Mouse (Mus musculus): ENCODE results near the gene Acaa1a. TPM values are rescaled to one million over a fixed set of nuclear protein-coding genes. Genes with fewer than 3 reads are reported as not detected.

Acaa1a gene
- polyA plus RNA-seq, 1 experiment from 2014 or later = 72.5 TPM

GRCm38 (mm10) chr9:119320946-119321345 is 18.5 kb upstream of the Acaa1a start:
- peaks cover 10% of the 10 kb centered on the region; the same call in 1 of the 2 replicates for H3K4me1 ChIP-seq (ENCODE audit: control insufficient read depth, insufficient read depth, low read length)
- H3K9me3 ChIP-seq (replicated peaks; ENCODE audit: control insufficient read depth, low read length) = no peaks in the 10 kb centered on the region
- peak overlapping the region; percentile 92 for H3K4me2 ChIP-seq
- 9% methylated on average over 7 of the region's 7 CpGs for WGBS (ENCODE audit: insufficient replicate concordance)
- peak overlapping the region; percentile 94 for H3K4me3 ChIP-seq (ENCODE audit: low read depth, low read length)
- no peaks in the 10 kb centered on the region for H3K27me3 ChIP-seq (ENCODE audit: control insufficient read depth, insufficient read depth, low read length)
- H3K27ac ChIP-seq (ENCODE audit: low read depth, low read length) = no peak overlapping the region
- ATAC-seq (replicated peaks; ENCODE audit: insufficient number of reproducible peaks, low FRiP score, low TSS enrichment) = no peak
- peak overlapping the region; percentile 87 for H3K9ac ChIP-seq (ENCODE audit: low read depth, low read length)
- H3K36me3 ChIP-seq (ENCODE audit: control insufficient read depth, insufficient read depth, low read length) = no peaks in the 10 kb centered on the region

GRCm38 (mm10) chr9:119321392-119322229 is 17.9 kb upstream of the Acaa1a start:
- H3K4me2 ChIP-seq = peak overlapping the region; percentile 92

GRCm38 (mm10) chr9:119322289-119323259 is 16.9 kb upstream of the Acaa1a start, which contains the start of gene Oxsr1:
Oxsr1 (minus strand) TSS chr9:119322427.
- ATAC-seq (replicated peaks; ENCODE audit: insufficient number of reproducible peaks, low FRiP score, low TSS enrichment) = peak; percentile 97

More at GRCm38 (mm10) chr9:119321392-119322229, 17.9 kb upstream of the Acaa1a start:
- Histone ChIP-seq H3K4me1 (ENCODE audit: control insufficient read depth, insufficient read depth, low read length) (peaks cover 10% of the 10 kb centered on the region; the same call in 1 of the 2 replicates), H3K27me3 (ENCODE audit: control insufficient read depth, insufficient read depth, low read length) (no peaks in the 10 kb centered on the region), H3K9ac (ENCODE audit: low read depth, low read length) (peak overlapping the region; percentile 87), H3K27ac (ENCODE audit: low read depth, low read length) (peak overlapping the region; percentile 94), H3K4me3 (ENCODE audit: low read depth, low read length) (peak overlapping the region; percentile 94), H3K36me3 (ENCODE audit: control insufficient read depth, insufficient read depth, low read length) (no peaks in the 10 kb centered on the region), H3K9me3 (replicated peaks; ENCODE audit: control insufficient read depth, low read length) (no peaks in the 10 kb centered on the region)
- ATAC-seq (replicated peaks; ENCODE audit: insufficient number of reproducible peaks, low FRiP score, low TSS enrichment) = peak; percentile 25
- WGBS (ENCODE audit: insufficient replicate concordance) = under 1% methylated on average over 59 of the region's 59 CpGs

GRCm38 (mm10) chr9:119323260-119323645 is 16.2 kb upstream of the Acaa1a start:
- H3K27ac ChIP-seq (ENCODE audit: low read depth, low read length) = peak overlapping the region; percentile 94
- peak overlapping the region; percentile 92 for H3K4me2 ChIP-seq
- peak overlapping the region; percentile 94 for H3K4me3 ChIP-seq (ENCODE audit: low read depth, low read length)
- H3K27me3 ChIP-seq (ENCODE audit: control insufficient read depth, insufficient read depth, low read length) = no peaks in the 10 kb centered on the region
- WGBS (ENCODE audit: insufficient replicate concordance) = 6% methylated on average over 9 of the region's 9 CpGs
- H3K9ac ChIP-seq (ENCODE audit: low read depth, low read length) = peak overlapping the region; percentile 87
- no peaks in the 10 kb centered on the region for H3K36me3 ChIP-seq (ENCODE audit: control insufficient read depth, insufficient read depth, low read length)
- H3K4me1 ChIP-seq (ENCODE audit: control insufficient read depth, insufficient read depth, low read length) = peaks cover 10% of the 10 kb centered on the region; the same call in 1 of the 2 replicates
- no peak for ATAC-seq (replicated peaks; ENCODE audit: insufficient number of reproducible peaks, low FRiP score, low TSS enrichment)
- H3K9me3 ChIP-seq (replicated peaks; ENCODE audit: control insufficient read depth, low read length) = no peaks in the 10 kb centered on the region

More at GRCm38 (mm10) chr9:119322289-119323259, 16.9 kb upstream of the Acaa1a start, which contains the start of gene Oxsr1:
- Histone ChIP-seq H3K27ac (ENCODE audit: low read depth, low read length) (peak within 1 kb of the TSS; percentile 94), H3K4me2 (peak within 1 kb of the TSS; percentile 92), H3K9me3 (replicated peaks; ENCODE audit: control insufficient read depth, low read length) (no peaks in the 10 kb centered on the region), H3K9ac (ENCODE audit: low read depth, low read length) (peak within 1 kb of the TSS; percentile 87), H3K4me1 (ENCODE audit: control insufficient read depth, insufficient read depth, low read length) (peaks cover 10% of the 10 kb centered on the region; the same call in 1 of the 2 replicates), H3K4me3 (ENCODE audit: low read depth, low read length) (peak within 1 kb of the TSS; percentile 94), H3K27me3 (ENCODE audit: control insufficient read depth, insufficient read depth, low read length) (no peaks in the 10 kb centered on the region), H3K36me3 (ENCODE audit: control insufficient read depth, insufficient read depth, low read length) (no peaks in the 10 kb centered on the region)
- under 1% methylated on average over 75 of the region's 76 CpGs for WGBS (ENCODE audit: insufficient replicate concordance)

GRCm38 (mm10) chr9:119324130-119324529 is 15.3 kb upstream of the Acaa1a start:
- H3K9ac ChIP-seq (ENCODE audit: low read depth, low read length) = no peak overlapping the region
- H3K27ac ChIP-seq (ENCODE audit: low read depth, low read length) = no peak overlapping the region
- H3K4me1 ChIP-seq (ENCODE audit: control insufficient read depth, insufficient read depth, low read length) = peaks cover 10% of the 10 kb centered on the region; the same call in 1 of the 2 replicates
- ATAC-seq (replicated peaks; ENCODE audit: insufficient number of reproducible peaks, low FRiP score, low TSS enrichment) = no peak
- H3K9me3 ChIP-seq (replicated peaks; ENCODE audit: control insufficient read depth, low read length) = no peaks in the 10 kb centered on the region
- H3K27me3 ChIP-seq (ENCODE audit: control insufficient read depth, insufficient read depth, low read length) = no peaks in the 10 kb centered on the region
- H3K36me3 ChIP-seq (ENCODE audit: control insufficient read depth, insufficient read depth, low read length) = no peaks in the 10 kb centered on the region
- H3K4me2 ChIP-seq = peak overlapping the region; percentile 92; the same call in 1 of the 2 replicates
- 59% methylated on average over 1 of the region's 1 CpGs for WGBS (ENCODE audit: insufficient replicate concordance)
- no peak overlapping the region for H3K4me3 ChIP-seq (ENCODE audit: low read depth, low read length)

- H3K27me3 ChIP-seq (ENCODE audit: control insufficient read depth, insufficient read depth, low read length) = no peaks in the 10 kb centered on the region
- H3K9ac ChIP-seq (ENCODE audit: low read depth, low read length) = no peak overlapping the region
- no peak overlapping the region for H3K4me2 ChIP-seq
- H3K36me3 ChIP-seq (ENCODE audit: control insufficient read depth, insufficient read depth, low read length) = no peaks in the 10 kb centered on the region
- H3K4me1 ChIP-seq (ENCODE audit: control insufficient read depth, insufficient read depth, low read length) = no peaks in the 10 kb centered on the region
- no peak for ATAC-seq (replicated peaks; ENCODE audit: insufficient number of reproducible peaks, low FRiP score, low TSS enrichment)
- H3K4me3 ChIP-seq (ENCODE audit: low read depth, low read length) = no peak overlapping the region
- WGBS (ENCODE audit: insufficient replicate concordance) = 72% methylated on average over 3 of the region's 3 CpGs
- H3K9me3 ChIP-seq (replicated peaks; ENCODE audit: control insufficient read depth, low read length) = no peaks in the 10 kb centered on the region
- H3K27ac ChIP-seq (ENCODE audit: low read depth, low read length) = no peak overlapping the region
Observed at GRCm38 (mm10) chr9:119328488-119328887, 11.0 kb upstream of the Acaa1a start.

- no peak overlapping the region for H3K4me3 ChIP-seq (ENCODE audit: low read depth, low read length)
- H3K9me3 ChIP-seq (replicated peaks; ENCODE audit: control insufficient read depth, low read length) = no peaks in the 10 kb centered on the region
- no peak for ATAC-seq (replicated peaks; ENCODE audit: insufficient number of reproducible peaks, low FRiP score, low TSS enrichment)
- WGBS (ENCODE audit: insufficient replicate concordance) = 80% methylated on average over 15 of the region's 15 CpGs
- H3K9ac ChIP-seq (ENCODE audit: low read depth, low read length) = no peak overlapping the region
- no peak overlapping the region for H3K27ac ChIP-seq (ENCODE audit: low read depth, low read length)
- no peak overlapping the region for H3K4me2 ChIP-seq
- no peaks in the 10 kb centered on the region for H3K36me3 ChIP-seq (ENCODE audit: control insufficient read depth, insufficient read depth, low read length)
- H3K4me1 ChIP-seq (ENCODE audit: control insufficient read depth, insufficient read depth, low read length) = 0 out of 2 replicates have a peak, but pooled peaks cover 2% of the 10 kb centered on the region
- H3K27me3 ChIP-seq (ENCODE audit: control insufficient read depth, insufficient read depth, low read length) = no peaks in the 10 kb centered on the region
Observed at GRCm38 (mm10) chr9:119330186-119330963, 9.1 kb upstream of the Acaa1a start.

All from heart, embryonic 11.5 days (tissue).